Mouse (Mus musculus) skeletal muscle tissue, adult 2 months (tissue): Measurements from ENCODE around the gene Rin1.
"Not testable (repeated sequence)": the region's sequence is repeated elsewhere in the genome, so short reads cannot be mapped to it uniquely, and the experiment has no call there.

Experiments used
- DNase-seq: peaks from one replicate; pipeline ENCODE4 v3.0.0-alpha.2; 2012; ENCODE audit warnings: low read depth, low spot score

Gene Rin1

DNA sequence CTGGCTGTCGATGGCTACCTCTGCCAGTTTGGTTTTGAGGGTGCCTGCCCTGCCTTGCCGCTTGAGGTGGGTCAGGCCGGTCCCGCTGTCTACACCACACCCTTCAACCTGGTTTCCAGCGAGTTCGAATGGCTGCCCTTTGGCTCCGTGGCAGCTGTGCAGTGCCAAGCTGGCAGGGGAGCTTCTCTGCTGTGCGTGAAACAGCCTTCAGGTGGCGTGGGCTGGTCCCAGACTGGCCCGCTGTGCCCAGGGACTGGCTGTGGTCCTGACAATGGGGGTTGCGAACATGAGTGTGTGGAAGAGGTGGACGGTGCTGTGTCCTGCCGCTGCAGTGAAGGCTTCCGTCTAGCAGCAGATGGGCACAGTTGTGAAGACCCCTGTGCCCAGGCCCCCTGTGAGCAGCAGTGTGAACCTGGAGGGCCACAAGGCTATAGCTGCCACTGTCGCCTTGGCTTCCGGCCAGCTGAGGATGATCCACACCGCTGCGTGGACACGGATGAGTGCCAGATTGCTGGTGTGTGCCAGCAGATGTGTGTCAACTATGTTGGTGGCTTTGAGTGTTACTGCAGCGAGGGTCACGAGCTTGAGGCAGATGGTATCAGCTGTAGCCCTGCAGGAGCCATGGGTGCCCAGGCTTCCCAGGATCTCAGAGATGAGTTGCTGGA, 18.4 kb downstream of the Rin1 start:
- DNase-seq: no peak

DNA sequence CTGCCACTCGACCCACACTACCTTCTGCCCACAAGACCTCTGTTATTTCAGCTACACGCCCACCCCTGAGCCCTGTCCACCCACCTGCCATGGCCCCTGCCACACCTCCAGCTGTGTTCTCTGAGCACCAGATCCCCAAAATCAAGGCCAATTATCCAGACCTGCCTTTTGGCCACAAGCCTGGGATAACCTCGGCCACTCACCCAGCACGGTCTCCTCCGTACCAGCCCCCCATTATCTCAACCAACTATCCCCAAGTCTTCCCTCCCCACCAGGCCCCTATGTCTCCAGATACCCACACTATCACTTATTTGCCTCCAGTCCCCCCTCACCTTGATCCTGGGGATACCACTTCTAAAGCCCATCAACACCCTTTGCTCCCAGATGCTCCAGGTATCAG, 19.2 kb downstream of the Rin1 start:
- no peak for DNase-seq

- DNase-seq: no peak
Measured at GRCm38 (mm10) chr19:5069978-5070377, 19.7 kb downstream of the Rin1 start.

GRCm38 (mm10) chr19:5071077-5071476, 20.8 kb downstream of the Rin1 start:
- no peak for DNase-seq

DNA sequence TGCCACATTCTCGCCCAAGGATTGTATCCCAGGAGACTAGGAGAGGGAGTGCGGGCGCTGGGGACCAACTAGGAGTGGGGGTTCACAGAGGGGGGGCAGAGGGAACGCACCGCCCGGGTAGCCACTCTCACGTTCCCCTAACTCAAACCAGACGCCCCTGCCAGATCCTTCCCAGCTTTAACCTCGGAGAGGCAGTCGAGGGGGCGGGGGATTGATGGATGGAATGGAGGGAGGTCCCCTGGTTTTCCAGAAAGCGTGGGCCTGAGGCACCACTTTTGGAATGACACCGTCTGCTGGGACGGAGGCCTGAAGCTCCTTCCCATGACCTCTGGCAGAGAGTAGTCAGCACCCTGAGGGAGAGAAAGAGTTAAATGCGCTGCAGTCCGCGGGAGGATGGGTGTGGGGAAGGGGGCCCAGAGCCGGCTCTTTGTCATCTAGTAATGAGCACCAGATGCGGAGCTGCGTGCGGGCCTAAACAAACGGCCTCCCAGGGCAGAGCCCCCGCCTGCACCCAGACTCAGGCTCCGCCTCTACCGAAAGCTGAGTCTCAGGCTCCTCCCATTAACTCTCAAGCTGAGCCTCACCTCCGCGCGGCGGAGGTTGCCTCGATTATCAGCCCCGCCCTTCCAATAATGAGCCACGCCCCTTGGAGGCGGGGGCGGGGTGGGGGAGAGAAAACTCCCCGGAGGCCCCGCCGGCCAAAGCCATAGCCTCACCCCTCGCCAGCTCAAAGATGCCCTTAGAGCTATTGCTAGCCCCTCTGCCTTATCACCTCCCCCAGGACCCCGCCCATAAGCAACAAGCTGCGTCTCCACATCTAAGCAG, 21.5 kb downstream of the Rin1 start:
- DNase-seq: peak; percentile 77

DNA sequence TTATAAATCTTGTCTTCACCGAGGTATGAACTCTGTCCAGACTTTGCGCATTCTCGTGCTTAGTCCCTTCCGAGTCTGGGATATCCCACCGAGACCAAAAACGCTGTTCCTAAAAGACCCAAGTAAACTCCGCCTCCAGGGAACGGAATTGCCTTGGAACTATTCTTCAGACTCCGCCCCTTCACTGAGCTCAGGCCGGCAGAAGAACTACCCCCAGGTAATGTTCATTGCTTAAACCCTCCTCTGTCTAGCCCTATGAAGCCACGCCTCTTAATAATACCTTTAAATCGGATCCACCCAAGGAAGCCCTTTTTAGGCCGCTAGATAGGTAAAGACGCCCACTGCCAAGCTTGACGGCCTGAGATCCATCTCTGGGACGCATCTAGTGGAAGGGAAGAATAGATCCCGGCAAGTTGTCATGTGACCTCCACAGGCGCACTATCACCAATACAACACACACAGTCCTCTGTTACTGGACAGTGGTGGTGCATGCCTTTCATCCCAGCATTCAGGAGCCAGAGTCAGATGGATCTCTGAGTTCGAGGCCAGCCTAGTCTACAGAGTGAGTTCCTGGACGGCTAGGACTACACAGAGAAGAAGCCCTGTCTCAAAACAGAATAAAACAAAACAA, 22.2 kb downstream of the Rin1 start:
- no peak for DNase-seq

GRCm38 (mm10) chr19:5073028-5073427, 22.7 kb downstream of the Rin1 start:
- DNase-seq: no peak

DNA sequence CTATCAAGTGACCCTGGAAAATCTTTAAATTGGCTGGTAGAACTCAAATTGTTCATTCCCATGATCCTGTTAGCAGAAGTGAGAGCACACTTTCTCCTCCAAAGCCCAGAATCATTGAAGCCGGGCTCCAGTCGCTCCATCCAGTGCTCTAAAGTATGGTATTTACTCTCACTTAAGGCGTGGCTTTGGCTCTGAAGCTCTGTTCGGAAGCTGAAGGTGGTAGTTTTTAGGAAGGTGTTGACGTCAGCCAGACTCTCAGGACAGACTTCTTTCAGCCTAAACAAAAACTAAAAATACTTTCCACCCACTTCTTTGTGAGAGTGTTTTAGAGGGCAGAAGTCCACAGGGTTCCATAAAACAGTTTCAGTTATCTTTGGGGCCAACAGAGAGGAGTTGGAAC, 23.2 kb downstream of the Rin1 start:
- no peak for DNase-seq

DNA sequence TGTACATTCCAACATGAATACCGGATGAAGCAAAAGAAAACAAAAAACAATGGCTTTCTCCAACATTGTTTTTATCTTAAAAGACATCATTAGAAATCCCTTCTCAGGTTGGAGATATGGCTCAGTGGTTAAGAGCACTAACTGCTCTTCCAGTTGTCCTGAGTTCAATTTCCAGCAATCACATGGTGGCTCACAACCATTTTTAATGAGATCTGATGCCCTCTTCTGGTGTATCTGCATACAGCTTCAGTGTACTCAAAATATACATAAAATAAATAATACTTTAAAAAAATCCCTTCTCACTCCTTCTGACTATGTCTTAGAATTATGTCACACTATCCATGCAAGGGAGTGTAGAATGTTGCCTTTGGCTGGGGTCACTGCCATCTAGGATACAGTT, 29.0 kb downstream of the Rin1 start:
- no peak for DNase-seq

DNA sequence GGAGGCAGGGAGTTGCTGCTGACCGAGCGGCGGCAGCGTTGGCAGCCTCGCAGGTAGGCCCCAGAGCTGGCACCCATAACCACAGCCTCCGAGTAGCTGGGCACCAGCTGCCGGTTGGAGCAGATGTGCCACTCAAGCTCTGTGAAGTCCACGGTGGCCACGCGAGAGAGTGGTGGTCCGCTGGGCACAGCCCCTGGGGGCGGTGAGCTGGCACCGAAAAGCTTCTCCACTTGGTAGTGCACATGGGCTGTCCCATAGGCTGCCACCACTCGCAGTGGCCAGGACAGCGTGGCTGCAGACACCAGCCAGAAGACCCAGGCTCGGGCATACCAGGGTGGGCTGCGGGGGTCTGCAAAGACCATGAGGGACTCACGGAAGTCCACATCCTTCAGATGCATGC, 31.7 kb downstream of the Rin1 start:
- DNase-seq: no peak

GRCm38 (mm10) chr19:5082596-5082995, 32.3 kb downstream of the Rin1 start:
- DNase-seq: no peak

GRCm38 (mm10) chr19:5083961-5084833, 33.9 kb downstream of the Rin1 start:
- DNase-seq: no peak

DNA sequence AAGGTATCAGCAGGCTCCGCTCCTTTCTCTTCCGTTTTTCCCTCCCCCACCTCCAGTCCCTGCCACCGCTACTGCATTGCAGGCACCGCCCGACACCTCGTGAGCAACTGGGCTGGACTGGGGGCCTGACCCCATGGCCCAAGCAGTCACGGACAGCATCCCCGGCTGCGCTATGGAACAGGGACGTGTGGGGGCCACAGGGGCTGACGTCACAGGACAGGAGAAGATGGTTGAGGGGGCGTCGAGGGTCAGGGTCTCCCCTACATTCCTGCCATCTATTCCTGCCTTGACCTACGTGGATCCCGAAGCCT, 34.5 kb downstream of the Rin1 start:
- no peak for DNase-seq

GRCm38 (mm10) chr19:5085145-5085863, 35.0 kb downstream of the Rin1 start, which contains the start of gene Tmem151a:
Gene Tmem151a, minus strand, starts transcription at chr19:5085531.
- DNase-seq: no peak

DNA sequence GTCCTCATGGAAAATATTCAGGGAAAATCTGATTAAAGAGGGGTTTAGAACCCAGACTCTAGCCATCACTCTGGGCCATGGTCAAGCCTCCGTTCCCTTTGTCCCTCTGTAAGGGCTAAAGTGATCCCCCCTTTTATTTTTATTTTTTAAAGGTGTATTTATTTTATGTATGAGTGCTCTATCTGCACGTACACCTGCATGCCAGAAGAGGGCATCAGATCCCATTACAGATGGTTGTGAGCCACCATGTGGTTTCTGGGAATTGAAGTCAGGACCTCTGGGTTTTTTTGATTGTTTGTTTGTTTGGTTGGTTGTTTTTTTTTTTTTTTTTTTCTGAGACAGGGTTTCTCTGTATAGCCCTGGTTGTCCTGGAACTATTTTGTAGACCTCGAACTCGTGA, 36.3 kb downstream of the Rin1 start:
- not testable (repeated sequence) for DNase-seq

DNA sequence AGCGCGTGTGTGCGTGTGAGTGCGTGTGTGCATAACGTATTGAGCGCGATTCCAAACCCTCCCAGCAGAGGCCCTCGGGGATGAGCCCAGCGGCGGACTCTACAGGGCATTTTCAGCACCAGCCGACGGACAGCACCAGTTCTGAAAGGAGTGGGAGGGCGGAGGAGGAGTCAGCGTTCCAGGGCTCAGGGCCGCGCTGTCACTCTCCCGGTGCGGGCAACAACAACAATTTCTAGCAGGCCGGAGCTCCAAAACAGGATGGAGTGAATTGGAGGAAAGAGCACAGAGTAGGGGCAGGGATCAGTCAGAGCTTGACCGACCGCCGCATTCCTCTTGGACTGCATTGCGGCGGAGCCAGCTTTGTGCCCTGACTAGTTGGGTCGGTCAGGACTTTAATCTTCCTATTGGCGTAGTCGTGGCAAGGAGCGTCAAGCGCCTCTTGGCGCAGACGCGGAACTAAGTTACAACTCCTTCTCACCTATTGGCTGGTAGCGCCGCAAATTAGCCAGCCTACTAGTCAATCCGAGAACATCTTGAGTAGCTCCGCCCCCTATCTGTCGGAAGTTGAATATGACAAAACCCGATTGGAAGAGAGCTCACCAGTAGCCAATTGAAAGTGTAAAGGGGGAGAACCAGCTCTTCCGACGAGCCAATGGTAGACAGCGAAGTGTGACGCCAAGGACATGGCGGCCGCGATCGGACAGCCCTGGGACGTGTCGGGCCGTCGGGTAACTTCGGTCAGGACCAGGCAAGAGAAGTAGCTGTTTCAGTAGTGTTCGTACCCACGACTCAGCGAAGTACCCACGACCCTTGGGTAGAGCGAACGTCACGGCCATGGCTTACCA, 37.8 kb downstream of the Rin1 start, which contains the start of gene Yif1a:
TSS of gene Yif1a (plus strand) at position 655 of the 845 bp plus-strand sequence.
- peak; percentile 97 for DNase-seq

- DNase-seq: no peak
Measured at GRCm38 (mm10) chr19:5089324-5089723, 39.0 kb downstream of the Rin1 start.

DNA sequence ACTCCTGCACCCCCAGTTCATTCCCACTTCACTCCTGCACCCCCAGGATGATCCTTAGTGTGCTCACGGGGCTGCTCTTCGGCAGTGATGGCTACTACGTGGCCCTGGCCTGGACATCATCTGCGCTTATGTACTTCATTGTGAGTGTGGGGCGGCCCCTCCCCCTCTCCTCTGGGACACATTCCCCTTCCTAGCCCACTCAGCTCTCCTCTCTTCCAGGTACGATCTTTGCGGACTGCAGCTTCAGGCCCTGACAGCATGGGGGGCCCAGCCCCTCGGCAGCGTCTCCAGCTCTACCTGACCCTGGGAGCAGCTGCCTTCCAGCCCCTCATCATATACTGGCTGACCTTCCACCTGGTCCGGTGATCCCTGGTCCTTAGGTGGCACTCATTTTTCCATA, 41.8 kb downstream of the Rin1 start:
- no peak for DNase-seq

- no peak for DNase-seq
Measured at GRCm38 (mm10) chr19:5093481-5094242, 43.4 kb downstream of the Rin1 start.
